Mouse (Mus musculus): ENCODE data around the gene Atl3. TPM values are rescaled to one million over a fixed set of nuclear protein-coding genes. Genes with fewer than 3 reads are reported as not detected.
A peak's percentile ranks its signal among the peaks of the same experiment; 100 is the strongest.

Gene Atl3
- polyA plus RNA-seq, 1 experiment from 2014 or later, result 10.9 TPM

GRCm38 (mm10) chr19:7479751-7480248 is 14.0 kb upstream of the Atl3 start:
- Histone ChIP-seq H3K27me3 (ENCODE audit: control insufficient read depth, insufficient read depth, low read length) (no peaks in the 10 kb centered on the region), H3K4me2 (ENCODE audit: low read depth, severe bottlenecking) (no peak overlapping the region), H3K4me3 (ENCODE audit: low read depth, low read length) (no peak overlapping the region), H3K4me1 (ENCODE audit: control insufficient read depth, insufficient read depth, low read length) (0 out of 2 replicates have a peak, but pooled peaks cover 5% of the 10 kb centered on the region), H3K9ac (ENCODE audit: low read length) (no peak overlapping the region), H3K36me3 (ENCODE audit: control insufficient read depth, insufficient read depth, low read length) (no peaks in the 10 kb centered on the region), H3K27ac (replicated peaks; ENCODE audit: low read depth, low read length) (no peak overlapping the region), H3K9me3 (ENCODE audit: control insufficient read depth, low read length) (no peaks in the 10 kb centered on the region)
- DNase-seq (ENCODE audit: low spot score) (no peak), ATAC-seq (ENCODE audit: insufficient number of reproducible peaks, low FRiP score, low TSS enrichment, low read depth) (no peak)
- WGBS, result 96% methylated on average over 3 of the region's 3 CpGs

GRCm38 (mm10) chr19:7481541-7482265 is 12.1 kb upstream of the Atl3 start:
- H3K4me2 ChIP-seq (ENCODE audit: low read depth, severe bottlenecking), result peak overlapping the region; percentile 50
- WGBS, result 9% methylated on average over 12 of the region's 12 CpGs
- no peaks in the 10 kb centered on the region for H3K36me3 ChIP-seq (ENCODE audit: control insufficient read depth, insufficient read depth, low read length)
- 0 out of 2 replicates have a peak, but pooled peaks cover 5% of the 10 kb centered on the region for H3K4me1 ChIP-seq (ENCODE audit: control insufficient read depth, insufficient read depth, low read length)
- H3K4me3 ChIP-seq (ENCODE audit: low read depth, low read length), result peak overlapping the region; percentile 95
- peak overlapping the region; percentile 12; the same call in 1 of the 2 replicates for H3K9ac ChIP-seq (ENCODE audit: low read length)
- no peaks in the 10 kb centered on the region for H3K9me3 ChIP-seq (ENCODE audit: control insufficient read depth, low read length)
- H3K27ac ChIP-seq (replicated peaks; ENCODE audit: low read depth, low read length), result no peak overlapping the region
- peak; percentile 41 for DNase-seq (ENCODE audit: low spot score)
- no peaks in the 10 kb centered on the region for H3K27me3 ChIP-seq (ENCODE audit: control insufficient read depth, insufficient read depth, low read length)
- ATAC-seq (ENCODE audit: insufficient number of reproducible peaks, low FRiP score, low TSS enrichment, low read depth), result no peak

- WGBS, result 0% methylated on average over 7 of the region's 7 CpGs
- ATAC-seq (ENCODE audit: insufficient number of reproducible peaks, low FRiP score, low TSS enrichment, low read depth), result no peak
Measured at GRCm38 (mm10) chr19:7482266-7482598, 11.6 kb upstream of the Atl3 start.

GRCm38 (mm10) chr19:7482599-7483511 is 11.0 kb upstream of the Atl3 start, which contains the start of gene Rtn3:
Gene Rtn3 (minus strand): TSS chr19:7483281.
- H3K4me2 ChIP-seq (ENCODE audit: low read depth, severe bottlenecking), result peak within 1 kb of the TSS; percentile 50
- WGBS, result under 1% methylated on average over 80 of the region's 80 CpGs
- DNase-seq (ENCODE audit: low spot score), result peak; percentile 98

More at GRCm38 (mm10) chr19:7482266-7482598, 11.6 kb upstream of the Atl3 start:
- Histone ChIP-seq H3K27ac (replicated peaks; ENCODE audit: low read depth, low read length) (no peak overlapping the region; the same call in 1 of the 2 replicates), H3K36me3 (ENCODE audit: control insufficient read depth, insufficient read depth, low read length) (no peaks in the 10 kb centered on the region), H3K4me3 (ENCODE audit: low read depth, low read length) (peak overlapping the region; percentile 95), H3K9me3 (ENCODE audit: control insufficient read depth, low read length) (no peaks in the 10 kb centered on the region), H3K27me3 (ENCODE audit: control insufficient read depth, insufficient read depth, low read length) (no peaks in the 10 kb centered on the region), H3K9ac (ENCODE audit: low read length) (peak overlapping the region; percentile 95), H3K4me2 (ENCODE audit: low read depth, severe bottlenecking) (peak overlapping the region; percentile 50), H3K4me1 (ENCODE audit: control insufficient read depth, insufficient read depth, low read length) (0 out of 2 replicates have a peak, but pooled peaks cover 5% of the 10 kb centered on the region)
- no peak for DNase-seq (ENCODE audit: low spot score)

GRCm38 (mm10) chr19:7483512-7483882 is 10.3 kb upstream of the Atl3 start:
- Histone ChIP-seq H3K9ac (ENCODE audit: low read length) (no peak overlapping the region), H3K36me3 (ENCODE audit: control insufficient read depth, insufficient read depth, low read length) (no peaks in the 10 kb centered on the region), H3K27me3 (ENCODE audit: control insufficient read depth, insufficient read depth, low read length) (no peaks in the 10 kb centered on the region), H3K27ac (replicated peaks; ENCODE audit: low read depth, low read length) (no peak overlapping the region), H3K4me2 (ENCODE audit: low read depth, severe bottlenecking) (peak overlapping the region; percentile 50; the same call in 1 of the 2 replicates), H3K4me1 (ENCODE audit: control insufficient read depth, insufficient read depth, low read length) (0 out of 2 replicates have a peak, but pooled peaks cover 5% of the 10 kb centered on the region), H3K4me3 (ENCODE audit: low read depth, low read length) (peak overlapping the region; percentile 95), H3K9me3 (ENCODE audit: control insufficient read depth, low read length) (no peaks in the 10 kb centered on the region)
- peak; percentile 49 for ATAC-seq (ENCODE audit: insufficient number of reproducible peaks, low FRiP score, low TSS enrichment, low read depth)
- DNase-seq (ENCODE audit: low spot score), result no peak
- WGBS, result 5% methylated on average over 6 of the region's 6 CpGs

More at GRCm38 (mm10) chr19:7482599-7483511, 11.0 kb upstream of the Atl3 start, which contains the start of gene Rtn3:
- H3K27ac ChIP-seq (replicated peaks; ENCODE audit: low read depth, low read length), result peak within 1 kb of the TSS; percentile 97
- H3K27me3 ChIP-seq (ENCODE audit: control insufficient read depth, insufficient read depth, low read length), result no peaks in the 10 kb centered on the region
- ATAC-seq (ENCODE audit: insufficient number of reproducible peaks, low FRiP score, low TSS enrichment, low read depth), result peak; percentile 95
- H3K4me1 ChIP-seq (ENCODE audit: control insufficient read depth, insufficient read depth, low read length), result 0 out of 2 replicates have a peak, but pooled peaks cover 5% of the 10 kb centered on the region
- H3K36me3 ChIP-seq (ENCODE audit: control insufficient read depth, insufficient read depth, low read length), result no peaks in the 10 kb centered on the region
- no peaks in the 10 kb centered on the region for H3K9me3 ChIP-seq (ENCODE audit: control insufficient read depth, low read length)
- peak within 1 kb of the TSS; percentile 95 for H3K9ac ChIP-seq (ENCODE audit: low read length)
- peak within 1 kb of the TSS; percentile 95 for H3K4me3 ChIP-seq (ENCODE audit: low read depth, low read length)

- Histone ChIP-seq H3K27ac (replicated peaks; ENCODE audit: low read depth, low read length) (no peak overlapping the region), H3K36me3 (ENCODE audit: control insufficient read depth, insufficient read depth, low read length) (no peaks in the 10 kb centered on the region), H3K4me3 (ENCODE audit: low read depth, low read length) (no peak overlapping the region), H3K9me3 (ENCODE audit: control insufficient read depth, low read length) (no peaks in the 10 kb centered on the region), H3K4me1 (ENCODE audit: control insufficient read depth, insufficient read depth, low read length) (0 out of 2 replicates have a peak, but pooled peaks cover 5% of the 10 kb centered on the region), H3K4me2 (ENCODE audit: low read depth, severe bottlenecking) (peak overlapping the region; percentile 50; the same call in 1 of the 2 replicates), H3K27me3 (ENCODE audit: control insufficient read depth, insufficient read depth, low read length) (no peaks in the 10 kb centered on the region), H3K9ac (ENCODE audit: low read length) (no peak overlapping the region)
- ATAC-seq (ENCODE audit: insufficient number of reproducible peaks, low FRiP score, low TSS enrichment, low read depth) (no peak), DNase-seq (ENCODE audit: low spot score) (no peak)
- 74% methylated on average over 5 of the region's 5 CpGs for WGBS
Measured at GRCm38 (mm10) chr19:7484076-7484475, 9.8 kb upstream of the Atl3 start.

GRCm38 (mm10) chr19:7487680-7488079 is 6.2 kb upstream of the Atl3 start:
- no peak overlapping the region for H3K27ac ChIP-seq (replicated peaks; ENCODE audit: low read depth, low read length)

GRCm38 (mm10) chr19:7491960-7492359 is 1.9 kb upstream of the Atl3 start:
- Histone ChIP-seq H3K4me3 (ENCODE audit: low read depth, low read length) (no peak overlapping the region), H3K27me3 (ENCODE audit: control insufficient read depth, insufficient read depth, low read length) (no peaks in the 10 kb centered on the region), H3K9me3 (ENCODE audit: control insufficient read depth, low read length) (no peaks in the 10 kb centered on the region), H3K4me2 (ENCODE audit: low read depth, severe bottlenecking) (no peak overlapping the region), H3K36me3 (ENCODE audit: control insufficient read depth, insufficient read depth, low read length) (no peaks in the 10 kb centered on the region), H3K4me1 (ENCODE audit: control insufficient read depth, insufficient read depth, low read length) (no peaks in the 10 kb centered on the region), H3K27ac (replicated peaks; ENCODE audit: low read depth, low read length) (no peak overlapping the region), H3K9ac (ENCODE audit: low read length) (no peak overlapping the region)
- DNase-seq (ENCODE audit: low spot score), result no peak
- no peak for ATAC-seq (ENCODE audit: insufficient number of reproducible peaks, low FRiP score, low TSS enrichment, low read depth)
- WGBS, result 84% methylated on average over 6 of the region's 6 CpGs

More at GRCm38 (mm10) chr19:7487680-7488079, 6.2 kb upstream of the Atl3 start:
- Histone ChIP-seq H3K4me2 (ENCODE audit: low read depth, severe bottlenecking) (no peak overlapping the region), H3K36me3 (ENCODE audit: control insufficient read depth, insufficient read depth, low read length) (no peaks in the 10 kb centered on the region), H3K9ac (ENCODE audit: low read length) (no peak overlapping the region), H3K4me1 (ENCODE audit: control insufficient read depth, insufficient read depth, low read length) (no peaks in the 10 kb centered on the region), H3K9me3 (ENCODE audit: control insufficient read depth, low read length) (no peaks in the 10 kb centered on the region), H3K4me3 (ENCODE audit: low read depth, low read length) (no peak overlapping the region), H3K27me3 (ENCODE audit: control insufficient read depth, insufficient read depth, low read length) (no peaks in the 10 kb centered on the region)
- 85% methylated on average over 8 of the region's 8 CpGs for WGBS
- DNase-seq (ENCODE audit: low spot score) (no peak), ATAC-seq (ENCODE audit: insufficient number of reproducible peaks, low FRiP score, low TSS enrichment, low read depth) (no peak)

All from limb, embryonic 11.5 days (tissue).